Mouse (Mus musculus): ENCODE results near the gene Nt5dc1. TPM values are rescaled to one million over a fixed set of nuclear protein-coding genes. Genes with fewer than 3 reads are reported as not detected.

Gene Nt5dc1
- polyA plus RNA-seq, 1 experiment from 2014 or later = 2.0 TPM

Other genes starting within 250 kb of the Nt5dc1 start
- 7.9 and 9.2 TPM in 2 replicates for gene Dse, start 210.8 kb downstream of the Nt5dc1 start, polyA plus RNA-seq (2015; fragmentation: Nextera tagmentation; extraction: Ambion mirVana)
- gene Tspyl1, start 136.4 kb downstream of the Nt5dc1 start, polyA plus RNA-seq (2015; fragmentation: Nextera tagmentation; extraction: Ambion mirVana) = 139 and 158 TPM in 2 replicates
- gene Tspyl4, start 121.1 kb downstream of the Nt5dc1 start, polyA plus RNA-seq (2015; fragmentation: Nextera tagmentation; extraction: Ambion mirVana) = 348 and 414 TPM in 2 replicates
- 1.7 and 6.0 TPM in 2 replicates for gene Col10a1, start 28.6 kb downstream of the Nt5dc1 start, polyA plus RNA-seq (2015; fragmentation: Nextera tagmentation; extraction: Ambion mirVana)
- gene Frk, start 64.8 kb upstream of the Nt5dc1 start, polyA plus RNA-seq (2015; fragmentation: Nextera tagmentation; extraction: Ambion mirVana) = 1.2 and 1.8 TPM in 2 replicates

Measured in neural tube, embryonic 15.5 days (tissue).